ENCODE assay signal across 8 mouse cellular contexts in the genomic region with DNA sequence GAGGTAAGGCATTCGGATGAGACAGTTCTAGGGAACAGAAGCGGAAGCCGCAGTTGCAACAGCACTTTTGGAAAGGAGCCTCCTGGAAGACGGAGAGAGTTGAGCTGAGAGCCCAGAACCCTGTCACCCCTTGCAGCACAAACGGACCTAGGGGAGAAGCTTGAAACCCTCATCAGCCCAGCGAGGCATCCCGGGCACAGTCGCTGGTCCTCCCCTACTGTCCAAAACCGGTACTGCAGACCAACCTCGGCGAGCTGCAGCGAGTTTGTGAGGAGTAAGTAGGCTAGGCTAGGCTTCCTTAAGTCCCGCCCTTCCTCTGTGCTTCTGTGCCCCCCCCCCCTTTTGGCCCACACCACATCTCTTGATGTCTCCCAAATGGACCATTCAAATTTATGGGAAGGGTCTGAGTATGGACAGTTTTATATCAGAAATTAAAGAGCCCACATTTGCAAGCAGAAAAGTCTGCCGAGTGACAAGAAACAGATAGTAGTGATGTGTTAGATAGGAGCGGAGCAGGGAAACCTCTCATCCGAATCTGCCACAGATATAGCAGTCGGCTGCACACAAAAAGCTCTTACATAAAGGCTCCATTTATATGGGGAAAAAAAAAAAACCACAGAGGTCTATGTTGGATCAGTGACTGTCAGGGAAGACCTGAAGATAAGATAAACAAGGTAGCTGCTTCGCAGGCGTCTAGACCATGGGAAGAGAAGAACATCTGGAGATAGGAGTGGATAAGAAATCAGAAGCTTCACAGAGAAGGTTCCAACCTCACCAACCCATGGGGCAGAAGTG. TPM values are rescaled to one million over a fixed set of nuclear protein-coding genes. Genes with fewer than 3 reads are reported as not detected.
DNase-seq lines count a peak whose midpoint lies in the region; ATAC-seq and TF ChIP-seq lines count a peak whose summit lies in the region.

No protein-coding gene starts in this region.

- peak; percentile 93 for TF ChIP-seq CTCF in brain, embryonic 14.5 days (IDR thresholded peaks at IDR 0.05; ENCODE audit: borderline replicate concordance, extremely low read depth, insufficient read depth, insufficient read length)
- TF ChIP-seq CTCF in stomach, postnatal 0 days (IDR thresholded peaks at IDR 0.05; ENCODE audit: low read depth), result peak; percentile 94

- H3K4me2 ChIP-seq in forebrain, embryonic 11.5 days (ENCODE audit: low read depth, low read length, severe bottlenecking), result no peak overlapping the region
- no peak overlapping the region for H3K4me2 ChIP-seq in heart, embryonic 15.5 days
- H3K4me2 ChIP-seq in liver, embryonic 12.5 days, result no peak overlapping the region
- H3K4me2 ChIP-seq in neural tube, embryonic 12.5 days (replicated peaks), result peak overlapping the region; percentile 35
- H3K4me2 ChIP-seq in stomach, postnatal 0 days (replicated peaks; ENCODE audit: low read depth), result no peak overlapping the region

- no peaks in the 10 kb centered on the region; the same call in 1 of the 2 replicates for H3K4me1 ChIP-seq in forebrain, embryonic 11.5 days (replicated peaks; ENCODE audit: control insufficient read depth, insufficient read depth, low read length)
- H3K4me1 ChIP-seq in heart, embryonic 15.5 days (replicated peaks), result peaks cover 21% of the 10 kb centered on the region
- no peaks in the 10 kb centered on the region; the same call in 1 of the 2 replicates for H3K4me1 ChIP-seq in liver, embryonic 12.5 days
- H3K4me1 ChIP-seq in neural tube, embryonic 12.5 days, result peaks cover 3% of the 10 kb centered on the region; the same call in 1 of the 2 replicates
- no peaks in the 10 kb centered on the region for H3K4me1 ChIP-seq in stomach, postnatal 0 days (replicated peaks; ENCODE audit: control insufficient read depth, insufficient read depth)

- no peak overlapping the region for H3K4me3 ChIP-seq in forebrain, embryonic 11.5 days (ENCODE audit: low read depth, low read length)
- no peak overlapping the region for H3K4me3 ChIP-seq in heart, embryonic 15.5 days
- H3K4me3 ChIP-seq in liver, embryonic 12.5 days, result no peak overlapping the region
- H3K4me3 ChIP-seq in neural tube, embryonic 12.5 days, result no peak overlapping the region
- H3K4me3 ChIP-seq in stomach, postnatal 0 days (ENCODE audit: low read depth, low read length), result no peak overlapping the region

- TF ChIP-seq POLR2A in brain, embryonic 14.5 days (IDR thresholded peaks at IDR 0.05; ENCODE audit: borderline replicate concordance, extremely low read depth, insufficient read depth, insufficient read length, poor library complexity, severe bottlenecking), result no peak

- H3K27ac ChIP-seq in forebrain, embryonic 11.5 days (ENCODE audit: low read depth, low read length), result no peak overlapping the region
- no peak overlapping the region for H3K27ac ChIP-seq in heart, embryonic 15.5 days
- no peak overlapping the region for H3K27ac ChIP-seq in liver, embryonic 12.5 days
- H3K27ac ChIP-seq in neural tube, embryonic 12.5 days, result no peak overlapping the region
- H3K27ac ChIP-seq in stomach, postnatal 0 days (replicated peaks), result peak overlapping the region; percentile 24; the same call in 1 of the 2 replicates

- DNase-seq in CD4-positive, CD25-positive, alpha-beta regulatory T cell, adult 2 months (ENCODE audit: low read depth, low spot score), result peak; percentile 83
- DNase-seq in brain, embryonic 14.5 days (ENCODE audit: low read depth), result peak; percentile 79
- peak; percentile 92 for DNase-seq in forebrain, embryonic 11.5 days (ENCODE audit: low spot score)
- DNase-seq in kidney, postnatal 10 days, result peak; percentile 94
- peak; percentile 88 for DNase-seq in stomach, postnatal 0 days (ENCODE audit: low spot score)

- no peak overlapping the region for H3K9ac ChIP-seq in forebrain, embryonic 11.5 days (ENCODE audit: low read length)
- H3K9ac ChIP-seq in heart, embryonic 15.5 days, result no peak overlapping the region
- H3K9ac ChIP-seq in liver, embryonic 12.5 days, result no peak overlapping the region
- no peak overlapping the region for H3K9ac ChIP-seq in neural tube, embryonic 12.5 days
- H3K9ac ChIP-seq in stomach, postnatal 0 days (ENCODE audit: low read length), result no peak overlapping the region

- no peak for TF ChIP-seq EP300 in stomach, postnatal 0 days (optimal IDR thresholded peaks at IDR 0.05)

- 31% methylated on average over 19 of the region's 19 CpGs for WGBS in forebrain, embryonic 11.5 days
- WGBS in heart, embryonic 15.5 days, result 11% methylated on average over 19 of the region's 19 CpGs
- WGBS in liver, embryonic 12.5 days (ENCODE audit: insufficient replicate concordance), result 15% methylated on average over 19 of the region's 19 CpGs
- WGBS in neural tube, embryonic 12.5 days, result 31% methylated on average over 19 of the region's 19 CpGs
- 20% methylated on average over 19 of the region's 19 CpGs for WGBS in stomach, postnatal 0 days

- H3K9me3 ChIP-seq in forebrain, embryonic 11.5 days (ENCODE audit: control insufficient read depth, low read length), result no peaks in the 10 kb centered on the region
- no peaks in the 10 kb centered on the region for H3K9me3 ChIP-seq in heart, embryonic 15.5 days (replicated peaks)
- no peaks in the 10 kb centered on the region for H3K9me3 ChIP-seq in liver, embryonic 12.5 days (replicated peaks)
- H3K9me3 ChIP-seq in neural tube, embryonic 12.5 days, result no peaks in the 10 kb centered on the region
- H3K9me3 ChIP-seq in stomach, postnatal 0 days (ENCODE audit: control insufficient read depth, low read length), result no peaks in the 10 kb centered on the region

- ATAC-seq in forebrain, embryonic 11.5 days (replicated peaks; ENCODE audit: low FRiP score), result no peak
- peak; percentile 39; the same call in 1 of the 2 replicates for ATAC-seq in heart, embryonic 15.5 days (replicated peaks; ENCODE audit: insufficient number of reproducible peaks, insufficient read depth, low FRiP score, low read depth)
- ATAC-seq in liver, embryonic 12.5 days, result 0 out of 2 replicates have a peak, but pooled peaks have one; percentile 37
- ATAC-seq in neural tube, embryonic 12.5 days (ENCODE audit: low FRiP score, low read depth), result no peak
- ATAC-seq in stomach, postnatal 0 days (ENCODE audit: low FRiP score, low TSS enrichment), result peak; percentile 77

- no peaks in the 10 kb centered on the region; the same call in 1 of the 2 replicates for H3K27me3 ChIP-seq in forebrain, embryonic 11.5 days (ENCODE audit: control insufficient read depth, insufficient read depth, low read length)
- H3K27me3 ChIP-seq in heart, embryonic 15.5 days, result no peaks in the 10 kb centered on the region
- peaks cover 6% of the 10 kb centered on the region for H3K27me3 ChIP-seq in liver, embryonic 12.5 days (replicated peaks)
- no peaks in the 10 kb centered on the region for H3K27me3 ChIP-seq in neural tube, embryonic 12.5 days (replicated peaks)
- H3K27me3 ChIP-seq in stomach, postnatal 0 days (ENCODE audit: control insufficient read depth, insufficient read depth, low read length), result no peaks in the 10 kb centered on the region

- no peaks in the 10 kb centered on the region for H3K36me3 ChIP-seq in forebrain, embryonic 11.5 days (ENCODE audit: control insufficient read depth, insufficient read depth, low read length)
- no peaks in the 10 kb centered on the region for H3K36me3 ChIP-seq in heart, embryonic 15.5 days
- H3K36me3 ChIP-seq in liver, embryonic 12.5 days, result no peaks in the 10 kb centered on the region
- H3K36me3 ChIP-seq in neural tube, embryonic 12.5 days, result no peaks in the 10 kb centered on the region
- H3K36me3 ChIP-seq in stomach, postnatal 0 days (ENCODE audit: control insufficient read depth, insufficient read depth, low read length), result no peaks in the 10 kb centered on the region

RNA-seq across cellular contexts. Expression of gene Zcchc24, which starts 31.5 kb away (rescaled TPM):
- polyA plus RNA-seq in brain, embryonic 14.5 days (2012; rRNA removed), result 14.8 and 19.6 TPM in 2 replicates
- polyA plus RNA-seq in forebrain, embryonic 11.5 days (2014; fragmentation: Nextera tagmentation; extraction: Ambion mirVana), result 12.8 and 15.2 TPM in 2 replicates
- polyA plus RNA-seq in heart, embryonic 15.5 days (2015; fragmentation: Nextera tagmentation; extraction: Ambion mirVana), result 22.4 and 26.8 TPM in 2 replicates
- 6.9 and 7.8 TPM in 2 replicates for polyA plus RNA-seq in liver, embryonic 12.5 days (2016; fragmentation: Nextera tagmentation; extraction: Ambion mirVana)
- polyA plus RNA-seq in neural tube, embryonic 12.5 days (2016; fragmentation: Nextera tagmentation; extraction: Ambion mirVana), result 21.5 and 22.2 TPM in 2 replicates
- 11.3 and 11.9 TPM in 2 replicates for polyA plus RNA-seq in stomach, postnatal 0 days (2015; fragmentation: Nextera tagmentation; extraction: Ambion mirVana)

RNA-seq across cellular contexts. Expression of gene Anxa11, which starts 41.6 kb away (rescaled TPM):
- 2.3 and 3.4 TPM in 2 replicates for polyA plus RNA-seq in brain, embryonic 14.5 days (2012; rRNA removed)
- polyA plus RNA-seq in forebrain, embryonic 11.5 days (2014; fragmentation: Nextera tagmentation; extraction: Ambion mirVana), result 3.6 and 5.0 TPM in 2 replicates
- polyA plus RNA-seq in heart, embryonic 15.5 days (2015; fragmentation: Nextera tagmentation; extraction: Ambion mirVana), result 27.0 and 31.6 TPM in 2 replicates
- polyA plus RNA-seq in liver, embryonic 12.5 days (2016; fragmentation: Nextera tagmentation; extraction: Ambion mirVana), result 10.1 and 10.5 TPM in 2 replicates
- polyA plus RNA-seq in neural tube, embryonic 12.5 days (2016; fragmentation: Nextera tagmentation; extraction: Ambion mirVana), result 3.1 and 3.6 TPM in 2 replicates
- polyA plus RNA-seq in stomach, postnatal 0 days (2015; fragmentation: Nextera tagmentation; extraction: Ambion mirVana), result 60.6 and 67.3 TPM in 2 replicates

Comparison
In these comparisons a context has a peak if more than half of its experiments do, and no peak if none do; other contexts are left out.
1. ATAC-seq: peak in heart, embryonic 15.5 days (single experiment), liver, embryonic 12.5 days (single experiment) and stomach, postnatal 0 days (single experiment); none in forebrain, embryonic 11.5 days (single experiment) and neural tube, embryonic 12.5 days (single experiment).
2. Peak in every context shown above with its lines, with median percentiles within 50 percentile points of each other: DNase-seq.